Mouse (Mus musculus): Measurements from ENCODE around the gene Zmiz1. TPM values are rescaled to one million over a fixed set of nuclear protein-coding genes. Genes with fewer than 3 reads are reported as not detected.

The Zmiz1 gene
- polyA plus RNA-seq, 1 experiment from 2014 or later, result 18.0 TPM

GRCm38 (mm10) chr14:25523230-25524110 lies 64.5 kb downstream of the Zmiz1 start:
- 36% methylated on average over 11 of the region's 11 CpGs for WGBS
- Histone ChIP-seq H3K9ac (replicated peaks; ENCODE audit: low read depth) (0 out of 2 replicates have a peak overlapping the region, but pooled peaks have one; percentile 16), H3K4me3 (ENCODE audit: low read depth, low read length) (no peak overlapping the region), H3K9me3 (ENCODE audit: low read length) (no peaks in the 10 kb centered on the region), H3K27ac (ENCODE audit: low read length) (peak overlapping the region; percentile 68), H3K27me3 (replicated peaks; ENCODE audit: insufficient read depth, low read length) (no peaks in the 10 kb centered on the region), H3K4me1 (ENCODE audit: insufficient read depth, low read depth, low read length) (peaks cover 23% of the 10 kb centered on the region), H3K36me3 (ENCODE audit: insufficient read depth, low read length) (no peaks in the 10 kb centered on the region), H3K4me2 (replicated peaks; ENCODE audit: low read depth, low read length) (no peak overlapping the region)
- no peak for DNase-seq (ENCODE audit: low spot score)
- TF ChIP-seq CTCF (IDR thresholded peaks at IDR 0.05) (peak; percentile 46), EP300 (IDR thresholded peaks at IDR 0.05) (no peak)
- ATAC-seq, result no peak

- ATAC-seq, result no peak
- Histone ChIP-seq H3K9me3 (ENCODE audit: low read length) (no peaks in the 10 kb centered on the region), H3K27ac (ENCODE audit: low read length) (peak overlapping the region; percentile 26; the same call in 1 of the 2 replicates), H3K9ac (replicated peaks; ENCODE audit: low read depth) (no peak overlapping the region), H3K4me1 (ENCODE audit: insufficient read depth, low read depth, low read length) (peaks cover 23% of the 10 kb centered on the region), H3K36me3 (ENCODE audit: insufficient read depth, low read length) (no peaks in the 10 kb centered on the region), H3K4me2 (replicated peaks; ENCODE audit: low read depth, low read length) (no peak overlapping the region), H3K4me3 (ENCODE audit: low read depth, low read length) (no peak overlapping the region), H3K27me3 (replicated peaks; ENCODE audit: insufficient read depth, low read length) (no peaks in the 10 kb centered on the region)
- 64% methylated on average over 9 of the region's 9 CpGs for WGBS
- DNase-seq (ENCODE audit: low spot score), result no peak
- no peak for TF ChIP-seq CTCF (IDR thresholded peaks at IDR 0.05)
- no peak for TF ChIP-seq EP300 (IDR thresholded peaks at IDR 0.05)
These were observed 65.1 kb downstream of the Zmiz1 start for GRCm38 (mm10) chr14:25524111-25524495.

GRCm38 (mm10) chr14:25524884-25525283 lies 65.9 kb downstream of the Zmiz1 start:
- H3K27me3 ChIP-seq (replicated peaks; ENCODE audit: insufficient read depth, low read length), result no peaks in the 10 kb centered on the region
- H3K9ac ChIP-seq (replicated peaks; ENCODE audit: low read depth), result no peak overlapping the region
- WGBS, result 68% methylated on average over 4 of the region's 4 CpGs
- TF ChIP-seq EP300 (IDR thresholded peaks at IDR 0.05) (no peak), CTCF (IDR thresholded peaks at IDR 0.05) (no peak)
- H3K9me3 ChIP-seq (ENCODE audit: low read length), result no peaks in the 10 kb centered on the region
- ATAC-seq, result peak; percentile 16; the same call in 1 of the 2 replicates
- peak overlapping the region; percentile 73 for H3K27ac ChIP-seq (ENCODE audit: low read length)
- H3K4me2 ChIP-seq (replicated peaks; ENCODE audit: low read depth, low read length), result no peak overlapping the region
- peaks cover 17% of the 10 kb centered on the region for H3K4me1 ChIP-seq (ENCODE audit: insufficient read depth, low read depth, low read length)
- no peaks in the 10 kb centered on the region for H3K36me3 ChIP-seq (ENCODE audit: insufficient read depth, low read length)
- DNase-seq (ENCODE audit: low spot score), result no peak
- no peak overlapping the region for H3K4me3 ChIP-seq (ENCODE audit: low read depth, low read length)

- no peak overlapping the region for H3K9ac ChIP-seq (replicated peaks; ENCODE audit: low read depth)
- no peak for TF ChIP-seq CTCF (IDR thresholded peaks at IDR 0.05)
- TF ChIP-seq EP300 (IDR thresholded peaks at IDR 0.05), result peak; percentile 77
- H3K4me1 ChIP-seq (ENCODE audit: insufficient read depth, low read depth, low read length), result peaks cover 12% of the 10 kb centered on the region
These were observed 66.7 kb downstream of the Zmiz1 start for GRCm38 (mm10) chr14:25525729-25526128.

GRCm38 (mm10) chr14:25526872-25527271 lies 67.9 kb downstream of the Zmiz1 start:
- ATAC-seq (no peak), DNase-seq (ENCODE audit: low spot score) (no peak)
- H3K27ac ChIP-seq (ENCODE audit: low read length), result peak overlapping the region; percentile 64
- TF ChIP-seq EP300 (IDR thresholded peaks at IDR 0.05) (no peak), CTCF (IDR thresholded peaks at IDR 0.05) (no peak)
- no peaks in the 10 kb centered on the region for H3K9me3 ChIP-seq (ENCODE audit: low read length)
- 80% methylated on average over 7 of the region's 8 CpGs for WGBS
- no peak overlapping the region for H3K4me2 ChIP-seq (replicated peaks; ENCODE audit: low read depth, low read length)
- no peaks in the 10 kb centered on the region for H3K27me3 ChIP-seq (replicated peaks; ENCODE audit: insufficient read depth, low read length)
- H3K4me1 ChIP-seq (ENCODE audit: insufficient read depth, low read depth, low read length), result peaks cover 13% of the 10 kb centered on the region
- H3K4me3 ChIP-seq (ENCODE audit: low read depth, low read length), result no peak overlapping the region
- no peak overlapping the region for H3K9ac ChIP-seq (replicated peaks; ENCODE audit: low read depth)
- no peaks in the 10 kb centered on the region for H3K36me3 ChIP-seq (ENCODE audit: insufficient read depth, low read length)

More at GRCm38 (mm10) chr14:25525729-25526128, 66.7 kb downstream of the Zmiz1 start:
- Histone ChIP-seq H3K9me3 (ENCODE audit: low read length) (no peaks in the 10 kb centered on the region), H3K27ac (ENCODE audit: low read length) (peak overlapping the region; percentile 73), H3K4me2 (replicated peaks; ENCODE audit: low read depth, low read length) (no peak overlapping the region), H3K36me3 (ENCODE audit: insufficient read depth, low read length) (no peaks in the 10 kb centered on the region), H3K4me3 (ENCODE audit: low read depth, low read length) (no peak overlapping the region), H3K27me3 (replicated peaks; ENCODE audit: insufficient read depth, low read length) (no peaks in the 10 kb centered on the region)
- peak; percentile 72 for DNase-seq (ENCODE audit: low spot score)
- peak; percentile 79 for ATAC-seq
- WGBS, result 57% methylated on average over 8 of the region's 8 CpGs

GRCm38 (mm10) chr14:25527321-25527720 lies 68.3 kb downstream of the Zmiz1 start:
- DNase-seq (ENCODE audit: low spot score) (peak; percentile 95), ATAC-seq (peak; percentile 73)
- H3K4me1 ChIP-seq (ENCODE audit: insufficient read depth, low read depth, low read length), result peaks cover 15% of the 10 kb centered on the region
- no peak overlapping the region for H3K9ac ChIP-seq (replicated peaks; ENCODE audit: low read depth)
- peak overlapping the region; percentile 64; the same call in 1 of the 2 replicates for H3K27ac ChIP-seq (ENCODE audit: low read length)
- no peaks in the 10 kb centered on the region for H3K36me3 ChIP-seq (ENCODE audit: insufficient read depth, low read length)
- TF ChIP-seq EP300 (IDR thresholded peaks at IDR 0.05), result peak; percentile 64
- TF ChIP-seq CTCF (IDR thresholded peaks at IDR 0.05), result no peak; the same call in 1 of the 2 replicates
- no peaks in the 10 kb centered on the region for H3K27me3 ChIP-seq (replicated peaks; ENCODE audit: insufficient read depth, low read length)
- H3K4me2 ChIP-seq (replicated peaks; ENCODE audit: low read depth, low read length), result no peak overlapping the region
- WGBS, result 42% methylated on average over 2 of the region's 2 CpGs
- H3K9me3 ChIP-seq (ENCODE audit: low read length), result no peaks in the 10 kb centered on the region
- H3K4me3 ChIP-seq (ENCODE audit: low read depth, low read length), result no peak overlapping the region
